Mouse (Mus musculus): ENCODE results near the gene Ptrh2.

- no peak for TF ChIP-seq CTCF (IDR thresholded peaks at IDR 0.05; ENCODE audit: insufficient read depth, low read length)
- no peak for TF ChIP-seq POLR2A (IDR thresholded peaks at IDR 0.05; ENCODE audit: borderline replicate concordance, extremely low read depth, low read depth, low read length)
These were observed 49.4 kb upstream of the Ptrh2 start for GRCm38 (mm10) chr11:86634396-86634795.
